Mouse (Mus musculus): ENCODE data around the gene Cox8b. TPM values are rescaled to one million over a fixed set of nuclear protein-coding genes. Genes with fewer than 3 reads are reported as not detected.
A peak's percentile ranks its signal among the peaks of the same experiment; 100 is the strongest.
"Not testable (repeated sequence)": the region's sequence is repeated elsewhere in the genome, so short reads cannot be mapped to it uniquely, and the experiment has no call there.

Cox8b gene
- total and polyA plus RNA-seq, 2 experiments from 2014 or later, result not detected

GRCm38 (mm10) chr7:140903212-140903611 lies 3.0 kb upstream of the Cox8b start:
- ATAC-seq (ENCODE audit: low FRiP score) (peak; percentile 42), DNase-seq (ENCODE audit: low spot score) (peak; percentile 71)
- 23% methylated on average over 13 of the region's 13 CpGs for WGBS
- TF ChIP-seq CTCF (IDR thresholded peaks at IDR 0.05), result peak; percentile 91
- no peak overlapping the region for H3K4me3 ChIP-seq (ENCODE audit: low read depth, low read length)
- no peaks in the 10 kb centered on the region for H3K27me3 ChIP-seq (ENCODE audit: insufficient read depth, low read length)
- H3K9ac ChIP-seq (replicated peaks; ENCODE audit: low read length, poor library complexity, severe bottlenecking), result 0 out of 2 replicates have a peak overlapping the region, but pooled peaks have one; percentile 40
- no peaks in the 10 kb centered on the region for H3K9me3 ChIP-seq (ENCODE audit: low read length)
- no peaks in the 10 kb centered on the region for H3K4me1 ChIP-seq (ENCODE audit: insufficient read depth, low read length)
- H3K36me3 ChIP-seq (ENCODE audit: insufficient read depth, low read length), result peaks cover 13% of the 10 kb centered on the region; the same call in 1 of the 2 replicates
- no peak overlapping the region for H3K27ac ChIP-seq (ENCODE audit: low read depth, low read length)
- H3K4me2 ChIP-seq (ENCODE audit: low read depth, low read length, poor library complexity, severe bottlenecking), result no peak overlapping the region

GRCm38 (mm10) chr7:140902036-140902875 lies 2.0 kb upstream of the Cox8b start:
- Histone ChIP-seq H3K4me1 (ENCODE audit: insufficient read depth, low read length) (no peaks in the 10 kb centered on the region), H3K27me3 (ENCODE audit: insufficient read depth, low read length) (no peaks in the 10 kb centered on the region), H3K9me3 (ENCODE audit: low read length) (no peaks in the 10 kb centered on the region), H3K4me3 (ENCODE audit: low read depth, low read length) (no peak overlapping the region), H3K9ac (replicated peaks; ENCODE audit: low read length, poor library complexity, severe bottlenecking) (no peak overlapping the region), H3K36me3 (ENCODE audit: insufficient read depth, low read length) (peaks cover 23% of the 10 kb centered on the region), H3K4me2 (ENCODE audit: low read depth, low read length, poor library complexity, severe bottlenecking) (no peak overlapping the region), H3K27ac (ENCODE audit: low read depth, low read length) (no peak overlapping the region)
- TF ChIP-seq CTCF (IDR thresholded peaks at IDR 0.05), result no peak
- WGBS, result 81% methylated on average over 15 of the region's 15 CpGs
- ATAC-seq (ENCODE audit: low FRiP score), result no peak
- DNase-seq (ENCODE audit: low spot score), result no peak

- DNase-seq (ENCODE audit: low spot score) (no peak), ATAC-seq (ENCODE audit: low FRiP score) (no peak)
- H3K4me2 ChIP-seq (ENCODE audit: low read depth, low read length, poor library complexity, severe bottlenecking), result no peak overlapping the region
- no peak for TF ChIP-seq CTCF (IDR thresholded peaks at IDR 0.05)
- no peak overlapping the region for H3K4me3 ChIP-seq (ENCODE audit: low read depth, low read length)
- peaks cover 37% of the 10 kb centered on the region for H3K36me3 ChIP-seq (ENCODE audit: insufficient read depth, low read length)
- no peak overlapping the region for H3K9ac ChIP-seq (replicated peaks; ENCODE audit: low read length, poor library complexity, severe bottlenecking)
- no peaks in the 10 kb centered on the region for H3K4me1 ChIP-seq (ENCODE audit: insufficient read depth, low read length)
- H3K27me3 ChIP-seq (ENCODE audit: insufficient read depth, low read length), result no peaks in the 10 kb centered on the region
- no peaks in the 10 kb centered on the region for H3K9me3 ChIP-seq (ENCODE audit: low read length)
- WGBS, result 77% methylated on average over 3 of the region's 3 CpGs
- no peak overlapping the region for H3K27ac ChIP-seq (ENCODE audit: low read depth, low read length)
These were observed 1.1 kb downstream of the Cox8b start for GRCm38 (mm10) chr7:140899121-140899520.

- Histone ChIP-seq H3K9ac (replicated peaks; ENCODE audit: low read length, poor library complexity, severe bottlenecking) (no peak overlapping the region), H3K4me3 (ENCODE audit: low read depth, low read length) (no peak overlapping the region), H3K27me3 (ENCODE audit: insufficient read depth, low read length) (no peaks in the 10 kb centered on the region), H3K4me1 (ENCODE audit: insufficient read depth, low read length) (no peaks in the 10 kb centered on the region), H3K9me3 (ENCODE audit: low read length) (no peaks in the 10 kb centered on the region), H3K36me3 (ENCODE audit: insufficient read depth, low read length) (peaks cover 40% of the 10 kb centered on the region), H3K27ac (ENCODE audit: low read depth, low read length) (no peak overlapping the region), H3K4me2 (ENCODE audit: low read depth, low read length, poor library complexity, severe bottlenecking) (no peak overlapping the region)
- no peak for DNase-seq (ENCODE audit: low spot score)
- no peak for ATAC-seq (ENCODE audit: low FRiP score)
- TF ChIP-seq CTCF (IDR thresholded peaks at IDR 0.05), result no peak
- WGBS, result 90% methylated on average over 7 of the region's 7 CpGs
These were observed 2.4 kb downstream of the Cox8b start for GRCm38 (mm10) chr7:140897863-140898262.

- Histone ChIP-seq H3K4me3 (ENCODE audit: low read depth, low read length) (no peak overlapping the region), H3K4me2 (ENCODE audit: low read depth, low read length, poor library complexity, severe bottlenecking) (no peak overlapping the region), H3K27me3 (ENCODE audit: insufficient read depth, low read length) (no peaks in the 10 kb centered on the region), H3K27ac (ENCODE audit: low read depth, low read length) (no peak overlapping the region), H3K9ac (replicated peaks; ENCODE audit: low read length, poor library complexity, severe bottlenecking) (no peak overlapping the region), H3K4me1 (ENCODE audit: insufficient read depth, low read length) (no peaks in the 10 kb centered on the region), H3K36me3 (ENCODE audit: insufficient read depth, low read length) (peaks cover 54% of the 10 kb centered on the region), H3K9me3 (ENCODE audit: low read length) (no peaks in the 10 kb centered on the region)
- WGBS, result 92% methylated on average over 3 of the region's 3 CpGs
- no peak for DNase-seq (ENCODE audit: low spot score)
- no peak for ATAC-seq (ENCODE audit: low FRiP score)
- TF ChIP-seq CTCF (IDR thresholded peaks at IDR 0.05), result no peak
These were observed 5.6 kb downstream of the Cox8b start for GRCm38 (mm10) chr7:140894611-140895010.

GRCm38 (mm10) chr7:140894031-140894430 lies 6.2 kb downstream of the Cox8b start:
- 84% methylated on average over 7 of the region's 7 CpGs for WGBS
- H3K4me2 ChIP-seq (ENCODE audit: low read depth, low read length, poor library complexity, severe bottlenecking), result no peak overlapping the region
- TF ChIP-seq CTCF (IDR thresholded peaks at IDR 0.05), result no peak
- H3K4me1 ChIP-seq (ENCODE audit: insufficient read depth, low read length), result no peaks in the 10 kb centered on the region
- H3K9me3 ChIP-seq (ENCODE audit: low read length), result no peaks in the 10 kb centered on the region
- ATAC-seq (ENCODE audit: low FRiP score) (no peak), DNase-seq (ENCODE audit: low spot score) (no peak)
- no peak overlapping the region for H3K27ac ChIP-seq (ENCODE audit: low read depth, low read length)
- no peak overlapping the region for H3K4me3 ChIP-seq (ENCODE audit: low read depth, low read length)
- no peaks in the 10 kb centered on the region for H3K27me3 ChIP-seq (ENCODE audit: insufficient read depth, low read length)
- H3K36me3 ChIP-seq (ENCODE audit: insufficient read depth, low read length), result peaks cover 53% of the 10 kb centered on the region
- no peak overlapping the region for H3K9ac ChIP-seq (replicated peaks; ENCODE audit: low read length, poor library complexity, severe bottlenecking)

- H3K4me1 ChIP-seq (ENCODE audit: insufficient read depth, low read length); H3K4me3 ChIP-seq (ENCODE audit: low read depth, low read length); DNase-seq (ENCODE audit: low spot score); H3K27me3 ChIP-seq (ENCODE audit: insufficient read depth, low read length); ATAC-seq (ENCODE audit: low FRiP score); H3K9me3 ChIP-seq (ENCODE audit: low read length); H3K4me2 ChIP-seq (ENCODE audit: low read depth, low read length, poor library complexity, severe bottlenecking); H3K9ac ChIP-seq (replicated peaks; ENCODE audit: low read length, poor library complexity, severe bottlenecking); H3K27ac ChIP-seq (ENCODE audit: low read depth, low read length): not testable (repeated sequence)
- H3K36me3 ChIP-seq (ENCODE audit: insufficient read depth, low read length), result peaks cover 53% of the 10 kb centered on the region
- 95% methylated on average over 16 of the region's 16 CpGs for WGBS
These were observed 9.6 kb downstream of the Cox8b start for GRCm38 (mm10) chr7:140890636-140891035.
